Mouse (Mus musculus): ENCODE measurements around the gene Prr12. TPM values are rescaled to one million over a fixed set of nuclear protein-coding genes. Genes with fewer than 3 reads are reported as not detected.
"Not testable (repeated sequence)": the region's sequence is repeated elsewhere in the genome, so short reads cannot be mapped to it uniquely, and the experiment has no call there.

Gene Prr12
- 3.4 and 3.8 TPM in 2 replicates for polyA plus RNA-seq (2015; fragmentation: Nextera tagmentation; extraction: Ambion mirVana)

GRCm38 (mm10) chr7:45052862-45053116 is at the start of gene Prr12:
TSS of gene Prr12 (minus strand) at chr7:45052881.
- no peak for ATAC-seq (ENCODE audit: low FRiP score, low TSS enrichment)
- H3K27ac ChIP-seq (replicated peaks), result peak within 1 kb of the TSS; percentile 97
- peak within 1 kb of the TSS; percentile 99 for H3K4me2 ChIP-seq (replicated peaks; ENCODE audit: low read depth)
- DNase-seq (ENCODE audit: low spot score), result no peak
- peak within 1 kb of the TSS; percentile 87 for H3K9ac ChIP-seq (ENCODE audit: low read length)
- H3K4me1 ChIP-seq (replicated peaks; ENCODE audit: control insufficient read depth, insufficient read depth), result 0 out of 2 replicates have a peak, but pooled peaks cover 4% of the 10 kb centered on the region
- no peaks in the 10 kb centered on the region for H3K9me3 ChIP-seq (ENCODE audit: control insufficient read depth, low read length)
- peaks cover 8% of the 10 kb centered on the region for H3K36me3 ChIP-seq (ENCODE audit: control insufficient read depth, insufficient read depth, low read length)
- TF ChIP-seq EP300 (optimal IDR thresholded peaks at IDR 0.05) (no peak), CTCF (IDR thresholded peaks at IDR 0.05; ENCODE audit: low read depth) (no peak)
- peak within 1 kb of the TSS; percentile 83 for H3K4me3 ChIP-seq (ENCODE audit: low read depth, low read length)
- 0% methylated on average over 6 of the region's 18 CpGs for WGBS
- H3K27me3 ChIP-seq (ENCODE audit: control insufficient read depth, insufficient read depth, low read length), result no peaks in the 10 kb centered on the region

- H3K4me1 ChIP-seq (replicated peaks; ENCODE audit: control insufficient read depth, insufficient read depth), result peaks cover 3% of the 10 kb centered on the region; the same call in 1 of the 2 replicates
- DNase-seq (ENCODE audit: low spot score) (no peak), ATAC-seq (ENCODE audit: low FRiP score, low TSS enrichment) (no peak)
- peak overlapping the region; percentile 94 for H3K27ac ChIP-seq (replicated peaks)
- peak overlapping the region; percentile 77 for H3K9ac ChIP-seq (ENCODE audit: low read length)
- TF ChIP-seq CTCF (IDR thresholded peaks at IDR 0.05; ENCODE audit: low read depth) (no peak), EP300 (optimal IDR thresholded peaks at IDR 0.05) (no peak)
- no peaks in the 10 kb centered on the region for H3K9me3 ChIP-seq (ENCODE audit: control insufficient read depth, low read length)
- 59% methylated on average over 11 of the region's 11 CpGs for WGBS
- peak overlapping the region; percentile 64 for H3K4me2 ChIP-seq (replicated peaks; ENCODE audit: low read depth)
- H3K27me3 ChIP-seq (ENCODE audit: control insufficient read depth, insufficient read depth, low read length), result no peaks in the 10 kb centered on the region
- peak overlapping the region; percentile 46 for H3K4me3 ChIP-seq (ENCODE audit: low read depth, low read length)
- H3K36me3 ChIP-seq (ENCODE audit: control insufficient read depth, insufficient read depth, low read length), result no peaks in the 10 kb centered on the region
Observed at GRCm38 (mm10) chr7:45102441-45102840, 49.8 kb upstream of the Prr12 start.

GRCm38 (mm10) chr7:45100046-45100445 is 47.4 kb upstream of the Prr12 start:
- H3K4me3 ChIP-seq (ENCODE audit: low read depth, low read length), result no peak overlapping the region
- peaks cover 3% of the 10 kb centered on the region; the same call in 1 of the 2 replicates for H3K4me1 ChIP-seq (replicated peaks; ENCODE audit: control insufficient read depth, insufficient read depth)
- no peak for TF ChIP-seq EP300 (optimal IDR thresholded peaks at IDR 0.05)
- no peak for TF ChIP-seq CTCF (IDR thresholded peaks at IDR 0.05; ENCODE audit: low read depth)
- no peak for ATAC-seq (ENCODE audit: low FRiP score, low TSS enrichment)
- no peak overlapping the region for H3K27ac ChIP-seq (replicated peaks)
- WGBS, result 83% methylated on average over 6 of the region's 6 CpGs
- no peaks in the 10 kb centered on the region for H3K36me3 ChIP-seq (ENCODE audit: control insufficient read depth, insufficient read depth, low read length)
- no peak overlapping the region for H3K4me2 ChIP-seq (replicated peaks; ENCODE audit: low read depth)
- no peaks in the 10 kb centered on the region for H3K9me3 ChIP-seq (ENCODE audit: control insufficient read depth, low read length)
- no peak overlapping the region for H3K9ac ChIP-seq (ENCODE audit: low read length)
- no peaks in the 10 kb centered on the region for H3K27me3 ChIP-seq (ENCODE audit: control insufficient read depth, insufficient read depth, low read length)
- no peak for DNase-seq (ENCODE audit: low spot score)

- ATAC-seq (ENCODE audit: low FRiP score, low TSS enrichment), result no peak
- Histone ChIP-seq H3K4me3 (ENCODE audit: low read depth, low read length) (no peak overlapping the region), H3K4me2 (replicated peaks; ENCODE audit: low read depth) (no peak overlapping the region), H3K36me3 (ENCODE audit: control insufficient read depth, insufficient read depth, low read length) (no peaks in the 10 kb centered on the region), H3K4me1 (replicated peaks; ENCODE audit: control insufficient read depth, insufficient read depth) (peaks cover 3% of the 10 kb centered on the region; the same call in 1 of the 2 replicates), H3K27ac (replicated peaks) (no peak overlapping the region), H3K27me3 (ENCODE audit: control insufficient read depth, insufficient read depth, low read length) (no peaks in the 10 kb centered on the region), H3K9me3 (ENCODE audit: control insufficient read depth, low read length) (no peaks in the 10 kb centered on the region), H3K9ac (ENCODE audit: low read length) (no peak overlapping the region)
- 88% methylated on average over 8 of the region's 8 CpGs for WGBS
- TF ChIP-seq CTCF (IDR thresholded peaks at IDR 0.05; ENCODE audit: low read depth), result peak; percentile 56
- no peak for TF ChIP-seq EP300 (optimal IDR thresholded peaks at IDR 0.05)
- no peak for DNase-seq (ENCODE audit: low spot score)
Observed at GRCm38 (mm10) chr7:45098541-45099240, 46.0 kb upstream of the Prr12 start.

GRCm38 (mm10) chr7:45097479-45097878 is 44.8 kb upstream of the Prr12 start:
- Histone ChIP-seq H3K36me3 (ENCODE audit: control insufficient read depth, insufficient read depth, low read length) (no peaks in the 10 kb centered on the region), H3K27me3 (ENCODE audit: control insufficient read depth, insufficient read depth, low read length) (no peaks in the 10 kb centered on the region), H3K9ac (ENCODE audit: low read length) (no peak overlapping the region), H3K4me2 (replicated peaks; ENCODE audit: low read depth) (no peak overlapping the region), H3K27ac (replicated peaks) (no peak overlapping the region), H3K4me1 (replicated peaks; ENCODE audit: control insufficient read depth, insufficient read depth) (no peaks in the 10 kb centered on the region; the same call in 1 of the 2 replicates), H3K4me3 (ENCODE audit: low read depth, low read length) (no peak overlapping the region), H3K9me3 (ENCODE audit: control insufficient read depth, low read length) (no peaks in the 10 kb centered on the region)
- ATAC-seq (ENCODE audit: low FRiP score, low TSS enrichment) (no peak), DNase-seq (ENCODE audit: low spot score) (no peak)
- no peak for TF ChIP-seq EP300 (optimal IDR thresholded peaks at IDR 0.05)
- WGBS, result 68% methylated on average over 6 of the region's 6 CpGs

DNA sequence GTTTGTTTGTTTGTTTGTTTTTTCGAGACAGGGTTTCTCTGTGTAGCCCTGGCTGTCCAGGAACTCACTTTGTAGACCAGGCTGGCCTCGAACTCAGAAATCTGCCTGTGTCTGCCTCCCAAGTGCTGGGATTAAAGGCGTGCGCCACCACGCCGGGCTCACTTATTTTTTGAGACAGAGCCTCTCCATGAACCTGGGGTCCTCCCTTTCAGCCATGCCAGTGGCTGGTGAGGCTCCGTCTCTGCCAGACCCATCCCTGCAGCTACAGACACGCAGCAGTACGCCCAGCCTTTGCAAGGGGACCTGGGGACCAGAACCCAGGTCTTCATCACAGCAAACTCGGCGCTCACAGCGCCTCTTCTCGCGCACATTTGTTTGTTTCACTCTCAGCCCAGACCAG is 43.3 kb upstream of the Prr12 start:
- not testable (repeated sequence) for H3K9me3 ChIP-seq (ENCODE audit: control insufficient read depth, low read length); H3K36me3 ChIP-seq (ENCODE audit: control insufficient read depth, insufficient read depth, low read length); H3K27ac ChIP-seq (replicated peaks); H3K4me2 ChIP-seq (replicated peaks; ENCODE audit: low read depth); H3K9ac ChIP-seq (ENCODE audit: low read length); H3K4me3 ChIP-seq (ENCODE audit: low read depth, low read length); DNase-seq (ENCODE audit: low spot score); ATAC-seq (ENCODE audit: low FRiP score, low TSS enrichment); H3K4me1 ChIP-seq (replicated peaks; ENCODE audit: control insufficient read depth, insufficient read depth); H3K27me3 ChIP-seq (ENCODE audit: control insufficient read depth, insufficient read depth, low read length)
- WGBS, result 90% methylated on average over 14 of the region's 14 CpGs

All from stomach, postnatal 0 days (tissue).